Mouse (Mus musculus): ENCODE data around the gene Fuk.
"Not testable (repeated sequence)": the region's sequence is repeated elsewhere in the genome, so short reads cannot be mapped to it uniquely, and the experiment has no call there.

The Fuk gene

DNA sequence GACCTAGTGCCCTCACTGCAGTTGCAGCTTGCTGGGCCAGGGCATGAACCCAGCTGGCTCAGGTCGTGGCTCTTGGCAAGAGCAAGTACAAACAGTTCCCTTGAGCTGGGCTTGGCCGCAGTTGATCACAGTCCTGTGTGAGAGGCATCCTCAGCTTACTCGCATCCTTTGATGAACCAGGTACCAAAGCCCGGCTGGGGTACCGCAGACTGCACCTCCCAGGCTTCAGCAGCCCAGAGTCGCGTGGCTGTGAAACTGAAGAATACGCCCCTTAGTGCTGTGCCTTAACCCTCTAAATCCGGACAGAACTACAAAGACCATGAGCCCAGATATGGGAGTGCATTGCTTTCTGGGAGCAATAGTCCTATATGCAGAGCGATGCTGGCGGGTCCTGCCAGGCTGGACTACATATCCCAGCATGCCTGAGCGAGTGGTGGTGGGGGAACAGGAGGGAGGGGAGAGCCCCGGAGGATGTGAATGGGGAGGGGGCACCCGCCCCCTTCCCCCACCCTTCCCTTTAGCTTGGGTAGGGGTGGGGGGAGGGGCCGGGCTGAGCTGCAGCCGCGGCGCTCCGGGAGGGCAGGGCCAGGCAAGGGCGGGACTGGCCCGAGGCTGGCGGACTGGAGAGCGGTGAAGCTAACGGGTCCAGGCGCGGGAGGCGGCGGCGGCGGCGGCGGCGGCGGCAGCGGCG lies 17.2 kb upstream of the Fuk start, which contains the start of gene St3gal2:
TSS of gene St3gal2 (plus strand) at position 582 of the 691 bp plus-strand sequence.
- DNase-seq (ENCODE audit: low read depth, low spot score): peak; percentile 93

- no peak for DNase-seq (ENCODE audit: low read depth, low spot score)
These were observed 16.2 kb upstream of the Fuk start for GRCm38 (mm10) chr8:110918460-110918859.

DNA sequence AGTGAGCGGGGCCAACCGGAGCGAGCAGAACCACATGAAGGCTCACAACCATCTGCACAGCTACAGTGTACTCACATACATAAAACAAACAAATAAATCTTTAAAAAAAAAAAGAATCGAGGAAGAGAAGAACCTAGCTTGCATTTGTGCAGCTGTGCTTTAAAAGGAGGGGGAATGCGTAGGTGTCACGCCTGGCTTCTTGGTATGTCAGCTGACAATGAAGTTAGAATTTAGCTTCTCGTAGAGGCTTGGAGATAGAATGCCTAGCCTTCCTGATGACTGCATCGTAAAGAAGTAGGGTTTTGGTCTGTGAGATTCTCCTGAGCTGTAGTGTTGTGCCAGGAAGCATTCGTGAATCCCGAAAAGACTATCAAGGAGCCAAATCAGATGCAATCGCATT lies 15.7 kb upstream of the Fuk start:
- no peak for DNase-seq (ENCODE audit: low read depth, low spot score)

- no peak for DNase-seq (ENCODE audit: low read depth, low spot score)
These were observed 15.1 kb upstream of the Fuk start for GRCm38 (mm10) chr8:110917415-110917814.

GRCm38 (mm10) chr8:110911576-110912570 lies 9.6 kb upstream of the Fuk start:
- DNase-seq (ENCODE audit: low read depth, low spot score): no peak

DNA sequence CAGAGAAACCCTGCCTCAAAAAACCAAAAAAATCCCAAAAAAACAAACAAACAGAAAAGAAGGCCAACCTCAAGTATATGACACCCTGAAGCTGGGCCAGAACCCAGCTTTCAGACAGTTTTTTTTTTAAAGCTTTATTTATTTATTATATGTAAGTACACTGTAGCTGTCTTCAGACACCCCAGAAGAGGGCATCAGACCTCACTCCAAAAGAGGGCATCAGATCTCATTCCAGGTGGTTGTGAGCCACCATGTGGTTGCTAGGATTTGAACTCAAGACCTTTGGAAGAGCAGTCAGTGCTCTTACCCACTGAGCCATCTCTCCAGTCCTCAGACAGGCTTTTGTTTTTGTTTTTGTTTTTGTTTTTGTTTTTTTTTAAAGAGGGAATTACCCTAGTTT lies 7.6 kb upstream of the Fuk start:
- not testable (repeated sequence) for DNase-seq (ENCODE audit: low read depth, low spot score)

GRCm38 (mm10) chr8:110906682-110907081 lies 4.4 kb upstream of the Fuk start:
- DNase-seq (ENCODE audit: low read depth, low spot score): no peak

- DNase-seq (ENCODE audit: low read depth, low spot score): no peak
These were observed 3.1 kb upstream of the Fuk start for GRCm38 (mm10) chr8:110905404-110905803.

GRCm38 (mm10) chr8:110902579-110902965 lies 284 bp upstream of the Fuk start:
- DNase-seq (ENCODE audit: low read depth, low spot score): no peak

DNA sequence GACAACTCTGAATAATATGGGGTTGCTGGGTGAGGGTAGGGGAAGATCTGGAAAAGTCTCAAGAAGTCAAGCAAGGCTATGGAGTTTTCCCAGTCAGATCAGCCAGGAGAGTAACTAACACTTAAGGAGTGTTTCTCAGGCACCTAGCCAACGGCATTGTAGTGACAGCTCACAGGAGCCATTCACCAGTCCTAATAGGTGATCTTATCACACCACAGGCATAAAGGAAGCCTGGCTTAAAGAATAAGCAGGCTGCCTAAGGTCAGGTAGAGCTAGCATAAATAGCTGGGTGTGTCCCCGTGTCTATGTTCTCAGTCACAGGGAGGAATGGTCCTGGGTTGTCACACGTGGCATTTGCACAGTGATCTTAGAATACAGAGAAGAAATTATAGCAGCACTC lies 1.2 kb downstream of the Fuk start:
- DNase-seq (ENCODE audit: low read depth, low spot score): no peak

DNA sequence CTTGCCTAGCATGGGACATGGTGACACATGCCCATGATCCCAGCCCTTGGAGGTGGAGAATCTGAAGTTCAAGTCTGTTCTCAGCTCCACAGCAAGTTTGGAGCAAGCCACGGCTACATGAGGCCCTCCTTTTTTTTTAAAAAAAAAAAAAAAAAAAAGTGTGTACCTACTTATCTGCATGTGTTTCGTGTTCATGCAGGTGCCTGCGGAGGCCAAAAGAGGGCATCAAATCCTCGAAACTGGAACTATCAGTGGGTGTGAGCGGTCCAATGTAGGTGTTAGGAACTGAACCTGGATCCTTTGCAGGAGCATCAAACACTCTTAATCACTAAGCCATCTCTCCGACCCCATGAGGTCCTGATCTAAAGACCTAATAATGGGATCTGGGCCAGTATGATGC lies 4.8 kb downstream of the Fuk start:
- no peak for DNase-seq (ENCODE audit: low read depth, low spot score)

GRCm38 (mm10) chr8:110895812-110896211 lies 6.5 kb downstream of the Fuk start:
- no peak for DNase-seq (ENCODE audit: low read depth, low spot score)

- DNase-seq (ENCODE audit: low read depth, low spot score): no peak
These were observed 7.0 kb downstream of the Fuk start for GRCm38 (mm10) chr8:110895254-110895653.

DNA sequence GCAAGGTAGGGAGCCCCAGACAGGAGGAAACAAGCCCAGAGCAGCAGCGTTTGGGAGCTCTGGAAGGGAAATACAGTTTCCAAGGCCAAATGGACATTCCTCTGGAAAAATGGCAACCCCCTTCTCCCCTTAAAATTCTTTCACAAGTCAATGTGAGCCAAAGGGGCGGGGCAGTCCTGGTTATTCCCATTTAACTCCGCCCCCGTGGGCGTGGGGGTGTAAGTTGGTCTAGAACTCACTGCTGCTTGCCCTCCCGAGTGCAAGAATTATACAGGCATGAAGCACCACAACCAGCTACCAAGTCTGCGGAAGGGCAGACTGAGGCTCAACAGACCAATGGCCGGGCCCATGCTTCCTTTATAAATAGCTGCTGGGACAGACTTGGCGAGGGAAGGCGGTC lies 7.4 kb downstream of the Fuk start:
- no peak for DNase-seq (ENCODE audit: low read depth, low spot score)

- no peak for DNase-seq (ENCODE audit: low read depth, low spot score)
These were observed 9.4 kb downstream of the Fuk start for GRCm38 (mm10) chr8:110892913-110893312.

- DNase-seq (ENCODE audit: low read depth, low spot score): no peak
These were observed 10.2 kb downstream of the Fuk start for GRCm38 (mm10) chr8:110892040-110892439.

DNA sequence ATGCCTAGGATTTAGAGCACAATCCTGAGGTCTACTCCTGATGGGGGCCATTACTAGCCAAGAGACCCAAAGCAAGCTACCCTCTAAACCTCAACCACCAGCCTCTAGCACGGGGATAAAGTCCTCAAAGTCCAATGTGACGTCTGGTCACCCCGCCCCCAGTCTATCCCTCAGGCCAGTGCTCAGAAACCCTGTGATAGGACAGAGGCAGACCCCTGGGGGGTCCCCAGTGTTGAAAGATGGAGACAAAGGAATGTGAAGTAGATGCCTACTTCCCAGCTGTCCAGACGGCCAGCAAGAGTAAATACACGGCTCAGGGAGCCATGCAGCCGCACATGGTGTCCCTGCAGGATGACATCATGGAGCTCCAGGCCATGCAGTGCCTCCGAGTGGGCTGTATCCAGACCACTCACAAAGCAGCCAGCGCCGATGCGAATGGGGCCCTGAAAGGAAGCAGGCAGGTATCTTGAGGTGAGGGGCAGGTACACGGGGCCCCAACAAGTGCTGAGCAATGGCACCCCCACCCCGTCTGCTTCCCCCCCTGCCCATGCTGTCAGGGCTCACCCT lies 12.3 kb downstream of the Fuk start:
- DNase-seq (ENCODE audit: low read depth, low spot score): no peak

GRCm38 (mm10) chr8:110888860-110889259 lies 13.4 kb downstream of the Fuk start:
- no peak for DNase-seq (ENCODE audit: low read depth, low spot score)

DNA sequence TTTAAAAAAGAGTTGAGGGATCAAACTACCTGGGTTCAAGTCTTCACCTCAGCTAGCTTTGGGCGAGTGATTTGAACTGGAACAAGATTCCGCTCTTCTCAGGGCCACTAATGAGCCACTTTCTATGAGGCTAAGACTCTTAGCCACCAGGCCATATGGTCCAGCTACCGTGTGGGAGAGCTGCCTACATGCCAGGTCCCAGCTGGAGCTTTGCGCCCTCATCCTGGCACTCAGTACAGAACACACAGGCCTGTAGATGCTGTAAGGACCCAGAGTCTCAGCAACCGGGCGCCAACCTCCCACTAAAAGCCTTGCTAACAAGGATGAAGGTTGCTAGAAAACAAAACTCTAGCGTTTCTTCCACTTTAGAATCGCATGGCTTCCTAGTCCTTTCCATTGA lies 13.8 kb downstream of the Fuk start:
- DNase-seq (ENCODE audit: low read depth, low spot score): no peak

GRCm38 (mm10) chr8:110887551-110887950 lies 14.7 kb downstream of the Fuk start:
- DNase-seq (ENCODE audit: low read depth, low spot score): no peak

DNA sequence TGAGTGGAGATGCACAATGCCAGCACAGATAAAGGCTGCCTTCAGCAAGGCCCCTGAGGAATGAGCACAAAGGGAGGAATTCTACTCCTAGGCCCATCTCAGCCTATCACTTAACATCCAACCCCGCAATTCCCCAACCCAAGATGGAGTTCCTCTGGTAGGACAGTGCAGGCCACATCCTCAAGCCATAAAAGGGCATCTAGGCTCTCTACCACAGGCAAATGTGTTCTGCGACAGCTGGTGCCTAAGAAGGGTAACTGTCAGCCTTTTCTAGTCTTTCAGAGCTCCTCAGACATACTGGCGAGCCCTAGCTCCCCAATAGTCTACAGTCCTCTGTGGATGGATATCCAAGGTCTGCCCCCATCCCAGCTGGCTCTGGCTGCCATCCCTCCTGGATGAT lies 15.7 kb downstream of the Fuk start:
- DNase-seq (ENCODE audit: low read depth, low spot score): no peak

GRCm38 (mm10) chr8:110883824-110884223 lies 18.5 kb downstream of the Fuk start:
- DNase-seq (ENCODE audit: low read depth, low spot score): no peak
